Mouse (Mus musculus) ovary, adult 10 weeks (tissue): ENCODE data around the gene 4930452B06Rik. TPM values are rescaled to one million over a fixed set of nuclear protein-coding genes. Genes with fewer than 3 reads are reported as not detected.

ENCODE experiments used
- polyA plus RNA-seq: library from polyadenylated mRNA; stranded (reverse); fragments of 350-450 nt; fragmentation: Illumina TruSeq; extraction: RNeasy Lipid Tissue Mini Kit (QIAGEN cat#74804); gene quantifications from one replicate; pipeline ENCODE4 v1.2.3, GENCODE M21; 2014

The 4930452B06Rik gene
- polyA plus RNA-seq: 2.5 TPM

DNA sequence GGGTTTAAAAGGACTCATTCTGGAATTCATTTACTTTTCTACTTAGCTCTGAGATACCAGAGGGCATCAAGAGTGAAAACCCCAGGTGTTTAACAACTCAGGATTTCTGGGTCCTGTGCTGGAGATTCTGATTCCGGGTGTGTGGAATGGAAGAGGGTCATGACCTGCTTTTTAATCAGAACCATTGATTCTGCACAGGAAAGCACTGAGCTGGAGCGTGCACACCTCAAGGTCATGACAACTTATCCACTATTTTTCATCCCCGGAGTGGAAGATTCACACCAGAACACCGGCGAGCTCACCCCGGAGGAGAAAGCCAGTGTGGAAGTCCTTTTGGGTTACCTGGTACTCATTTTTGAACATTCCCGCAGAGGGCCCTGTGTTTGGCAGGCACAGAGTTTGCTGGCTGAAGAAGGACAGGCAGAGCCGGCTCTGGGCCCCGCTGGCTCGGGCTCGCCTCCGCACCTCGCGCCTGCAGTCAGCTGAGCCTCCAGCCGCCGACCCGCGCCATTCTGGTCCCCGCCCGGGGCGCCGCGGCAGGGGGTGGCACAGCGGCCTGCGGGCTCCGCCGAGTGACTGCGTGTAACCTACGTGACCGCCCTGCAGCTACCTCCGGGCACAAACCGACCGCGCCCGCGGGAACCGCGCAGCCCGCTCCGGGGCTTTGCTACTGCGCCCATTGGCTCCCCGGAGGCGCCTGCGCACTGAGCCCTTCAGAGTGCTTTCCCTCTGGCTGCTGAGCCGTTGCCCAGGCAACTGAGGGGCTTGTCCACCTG is at the start of gene 4930452B06Rik:
Gene 4930452B06Rik, minus strand, starts transcription at position 605 of the 776 bp plus-strand sequence.

